Mouse (Mus musculus) heart, adult 11 months (tissue): ENCODE measurements around the gene Mphosph6.
A peak's percentile ranks its signal among the peaks of the same experiment; 100 is the strongest.

ENCODE experiments used
- DNase-seq: peaks from one replicate; pipeline ENCODE4 v3.0.0; 2022

Gene Mphosph6

DNA sequence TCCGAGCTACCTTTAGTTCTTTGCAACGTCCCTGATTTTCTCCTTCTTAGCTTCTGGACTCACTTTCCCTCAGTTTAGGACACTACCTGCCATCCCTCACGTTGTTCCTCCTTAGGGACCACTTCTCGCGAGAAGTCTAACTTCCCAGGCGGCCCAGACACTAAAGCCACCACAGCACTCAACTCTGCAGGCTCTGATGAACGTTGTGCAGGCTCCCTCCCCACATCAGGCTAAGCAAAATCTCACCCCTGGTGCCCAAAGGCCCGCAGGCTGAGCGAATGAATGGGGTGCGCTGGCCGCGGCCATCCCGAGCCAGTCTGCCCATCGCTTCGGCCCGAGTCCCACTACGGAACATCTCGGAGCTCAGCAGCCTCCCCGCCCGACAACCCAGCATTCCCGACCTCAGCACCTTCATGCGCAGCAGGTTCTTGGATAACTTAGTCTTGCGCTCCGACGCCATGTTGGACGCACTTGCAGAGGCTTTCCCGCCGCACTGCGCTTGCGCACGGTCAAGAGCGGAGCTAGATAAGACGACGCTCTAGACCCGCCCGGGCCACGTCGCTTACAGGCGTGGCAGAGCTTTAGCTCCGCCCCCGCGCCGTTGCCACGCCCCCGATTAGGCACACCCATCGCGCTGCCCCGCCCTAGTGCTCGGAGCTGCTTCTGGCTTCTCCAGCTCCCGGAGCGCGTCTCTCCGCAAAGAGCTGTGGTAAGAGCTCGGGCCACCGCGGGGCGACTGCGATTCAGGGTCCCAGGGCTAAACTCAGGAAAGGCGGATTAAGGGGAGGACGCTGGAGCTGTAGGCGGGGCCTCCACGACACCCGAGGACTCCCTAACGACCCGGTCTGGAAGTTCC is at the start of gene Mphosph6:
Gene Mphosph6, minus strand, starts transcription at position 501 of the 856 bp plus-strand sequence.
- peak; percentile 99 for DNase-seq

DNA sequence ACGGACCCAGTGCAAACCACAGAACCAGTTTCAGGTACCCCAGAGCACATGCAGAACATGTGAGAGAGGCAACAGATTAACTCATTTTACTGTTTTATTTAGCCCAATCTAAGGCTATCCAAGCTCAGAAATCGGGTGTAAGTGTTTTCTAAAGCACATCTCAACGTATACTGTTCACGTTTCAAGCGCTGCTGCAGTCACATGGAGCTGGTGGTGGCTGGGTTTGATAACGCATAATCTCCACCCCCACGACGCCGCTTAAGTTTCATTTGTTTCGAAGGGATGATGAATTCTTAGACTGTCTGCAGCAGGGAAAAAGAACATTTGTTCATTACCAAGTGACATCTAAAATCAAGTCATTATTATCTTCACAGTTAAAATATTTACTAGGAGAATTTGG is 48.7 kb upstream of the Mphosph6 start:
- no peak for DNase-seq

DNA sequence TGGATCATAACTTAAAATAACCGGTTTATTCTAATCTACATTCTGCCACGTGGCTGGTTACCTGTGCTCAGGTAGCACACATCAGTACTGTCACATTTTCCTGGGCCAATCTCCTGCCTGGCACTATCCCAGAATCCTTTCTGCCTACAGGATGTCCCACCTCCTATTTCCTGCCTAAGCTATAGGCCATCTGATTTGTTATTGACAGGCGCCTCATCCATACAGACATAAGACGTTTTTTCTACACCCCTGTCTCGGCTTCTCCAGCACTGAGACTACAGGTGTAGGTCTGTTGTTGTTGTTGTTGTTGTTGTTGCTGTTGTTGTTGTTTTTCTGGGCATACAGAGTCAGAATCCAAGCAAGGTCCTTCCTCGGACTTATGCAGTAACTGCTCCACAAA is 46.1 kb upstream of the Mphosph6 start:
- no peak for DNase-seq

DNA sequence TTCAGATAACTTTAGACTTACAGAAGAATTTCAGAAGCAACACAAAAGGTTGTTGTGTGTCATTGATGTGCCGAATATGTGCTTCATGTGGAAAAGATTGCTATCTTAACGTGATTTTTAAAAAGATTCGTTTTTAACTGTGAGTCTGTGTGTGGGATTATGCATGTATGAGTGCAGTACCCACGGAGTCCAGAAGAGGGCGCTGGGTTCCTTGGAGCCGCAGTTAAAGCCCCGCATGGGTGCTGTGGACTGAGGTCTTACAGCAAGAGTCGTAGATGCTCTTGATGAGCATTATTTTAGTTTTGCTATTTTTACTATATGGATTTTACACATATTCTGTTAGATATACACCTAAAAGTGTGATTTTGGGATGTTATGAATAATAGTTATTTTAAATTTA is 42.0 kb upstream of the Mphosph6 start:
- DNase-seq, result no peak

DNA sequence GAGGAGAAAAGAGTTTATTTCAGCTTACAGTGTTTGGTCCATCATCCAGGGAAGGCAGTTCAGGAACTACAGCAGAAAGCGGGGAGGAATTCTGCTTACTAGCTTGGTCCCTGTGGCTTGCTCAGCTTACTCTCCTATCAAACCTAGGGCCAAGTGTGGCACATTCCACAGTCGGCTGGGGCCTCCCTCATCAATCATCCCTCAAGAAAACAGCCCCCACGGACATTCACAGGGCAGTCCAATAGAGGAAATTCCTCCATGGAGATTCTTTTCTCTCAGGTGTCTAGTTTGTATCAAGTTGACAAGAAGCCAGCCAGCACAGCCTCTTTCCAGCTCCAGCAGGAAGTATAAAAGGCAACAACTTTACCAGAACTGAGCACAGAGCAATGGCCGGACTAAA is 11.8 kb upstream of the Mphosph6 start:
- no peak for DNase-seq

DNA sequence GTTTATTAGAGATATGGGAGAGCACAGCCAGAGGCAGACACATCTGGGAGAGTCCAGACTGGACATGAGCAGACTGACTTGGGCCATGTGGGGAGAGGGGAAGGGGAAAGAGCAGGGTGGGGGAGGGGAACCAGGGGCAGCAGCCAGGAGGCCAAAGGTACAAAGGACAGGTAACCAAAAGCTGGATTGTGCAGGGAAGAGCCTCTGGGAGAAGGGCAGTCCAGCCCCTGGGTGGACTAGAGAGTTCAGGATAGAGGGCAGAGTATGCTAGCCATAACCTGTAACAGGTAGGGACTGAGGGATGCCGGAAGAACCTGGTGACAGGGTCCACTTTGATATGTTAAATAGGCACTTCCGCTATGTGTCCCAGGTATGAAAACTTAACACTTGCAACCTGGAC is 8.9 kb upstream of the Mphosph6 start:
- no peak for DNase-seq

DNA sequence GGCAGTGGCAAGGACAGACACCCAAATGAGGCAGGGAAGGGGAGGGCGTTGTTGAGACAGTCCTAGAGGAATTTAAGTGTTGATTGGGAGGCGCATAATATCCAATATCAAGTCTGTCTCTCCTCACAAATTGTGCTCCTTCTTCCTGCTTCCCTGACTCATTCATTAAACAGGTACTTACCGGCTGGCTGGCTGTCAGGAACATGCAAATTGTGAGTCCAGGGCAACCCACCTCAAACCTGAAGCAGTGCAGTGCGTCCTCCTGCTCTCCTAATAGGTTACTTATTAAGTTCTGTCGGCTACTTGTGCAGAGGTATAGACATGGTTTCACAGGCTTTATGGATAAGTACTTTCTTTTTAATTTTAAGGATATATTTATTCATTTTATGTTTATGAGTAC is 3.7 kb upstream of the Mphosph6 start:
- DNase-seq, result no peak

DNA sequence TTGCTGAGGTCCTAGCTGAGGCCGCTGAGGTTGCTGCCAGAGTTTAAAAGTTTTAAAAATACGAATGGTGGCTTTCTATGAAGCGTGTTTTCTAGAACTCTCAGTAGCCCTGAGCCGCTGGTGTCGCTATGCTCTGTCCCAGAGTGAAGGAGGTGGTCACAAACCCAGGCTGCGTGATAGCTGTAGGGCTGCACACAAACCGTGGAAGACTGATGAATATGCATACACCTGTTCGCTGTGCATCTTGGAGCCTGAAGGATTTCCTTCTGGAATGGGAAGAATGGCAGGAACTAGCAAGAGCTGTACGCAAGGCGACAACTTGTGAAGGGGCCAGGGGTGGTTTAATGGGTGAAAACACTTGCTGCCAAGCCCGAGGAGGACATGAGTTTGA is 551 bp upstream of the Mphosph6 start:
- no peak for DNase-seq

DNA sequence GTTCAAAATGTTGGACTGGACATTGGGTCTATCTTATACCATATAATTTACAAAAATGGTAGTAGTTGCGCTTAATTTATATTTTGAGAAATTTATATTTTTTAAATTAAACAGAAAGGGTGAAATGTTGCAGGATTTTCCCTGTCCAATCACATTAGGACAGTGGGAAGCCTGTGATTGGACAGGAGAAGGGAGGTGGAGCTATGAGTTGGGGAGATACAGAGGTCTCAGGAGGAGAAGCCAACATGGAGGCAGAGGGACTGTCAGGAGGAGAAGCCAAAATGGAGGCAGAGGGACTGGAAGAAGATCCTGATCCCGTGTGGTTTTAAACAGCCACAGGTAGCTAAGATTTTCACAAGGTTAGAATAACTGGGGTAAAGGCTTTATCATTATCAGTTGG is 3.7 kb downstream of the Mphosph6 start:
- no peak for DNase-seq

DNA sequence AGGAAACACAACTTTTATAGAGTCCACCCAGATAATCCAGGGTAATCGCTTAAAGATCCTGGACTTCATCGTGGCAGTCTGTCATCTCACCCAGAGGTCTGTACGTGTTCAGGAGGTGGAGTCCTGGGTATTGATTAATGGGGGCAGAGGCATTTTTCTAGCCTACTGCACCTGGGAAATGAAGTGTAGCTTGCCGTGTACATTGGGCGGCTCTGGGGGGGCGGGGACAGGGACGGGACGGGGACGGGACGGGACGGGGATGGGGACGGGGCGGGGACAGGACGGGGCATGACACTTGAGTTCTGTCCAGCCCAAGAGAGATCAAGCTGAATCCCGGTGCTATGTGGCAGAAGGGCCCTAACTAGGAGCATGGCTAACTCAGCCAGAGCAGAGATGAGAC is 5.3 kb downstream of the Mphosph6 start:
- no peak for DNase-seq

DNA sequence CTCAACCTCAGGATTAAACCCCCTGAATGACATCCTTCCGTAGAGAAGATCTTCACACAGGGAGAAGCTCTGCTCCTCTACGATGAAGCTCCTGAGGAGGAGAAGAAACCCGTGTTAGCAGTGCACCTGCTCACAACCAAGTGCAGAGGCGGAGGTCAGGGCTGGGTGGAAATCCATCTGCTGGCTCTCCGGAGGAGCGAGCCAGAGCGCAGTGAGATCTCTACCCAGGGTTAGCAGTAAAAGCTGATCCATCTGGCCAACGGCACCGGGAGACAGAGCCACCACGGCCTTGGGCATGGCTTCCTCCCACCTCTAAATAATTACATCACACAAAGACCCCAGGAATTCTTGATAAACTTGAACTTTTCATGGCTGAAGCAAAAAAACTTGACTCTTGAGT is 7.2 kb downstream of the Mphosph6 start:
- no peak for DNase-seq

DNA sequence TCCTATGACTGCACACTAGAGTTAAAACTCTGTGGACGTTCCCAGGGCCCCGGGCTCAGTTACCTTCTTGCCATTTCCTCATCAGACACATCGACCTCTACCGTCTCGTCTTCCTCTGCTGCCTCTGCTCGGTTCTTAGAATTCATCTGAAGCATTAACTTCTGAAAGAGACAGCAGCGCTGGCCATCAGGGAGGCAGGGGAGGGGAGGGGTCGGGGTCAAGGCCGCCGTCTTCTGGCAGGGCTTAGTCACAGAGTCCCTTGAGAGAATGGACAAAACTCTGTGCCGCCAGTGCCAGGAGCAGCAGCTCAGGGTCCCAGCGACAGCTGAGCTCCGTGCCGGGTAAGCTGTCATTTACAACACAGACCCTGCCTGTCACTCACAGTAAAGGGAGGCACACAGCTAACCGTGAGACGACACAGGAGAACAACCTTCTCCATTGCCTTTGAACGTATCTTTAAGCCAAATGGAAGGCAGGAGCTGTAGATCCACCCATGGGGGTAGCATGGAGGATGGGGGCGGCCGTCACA is 9.1 kb downstream of the Mphosph6 start:
- no peak for DNase-seq

DNA sequence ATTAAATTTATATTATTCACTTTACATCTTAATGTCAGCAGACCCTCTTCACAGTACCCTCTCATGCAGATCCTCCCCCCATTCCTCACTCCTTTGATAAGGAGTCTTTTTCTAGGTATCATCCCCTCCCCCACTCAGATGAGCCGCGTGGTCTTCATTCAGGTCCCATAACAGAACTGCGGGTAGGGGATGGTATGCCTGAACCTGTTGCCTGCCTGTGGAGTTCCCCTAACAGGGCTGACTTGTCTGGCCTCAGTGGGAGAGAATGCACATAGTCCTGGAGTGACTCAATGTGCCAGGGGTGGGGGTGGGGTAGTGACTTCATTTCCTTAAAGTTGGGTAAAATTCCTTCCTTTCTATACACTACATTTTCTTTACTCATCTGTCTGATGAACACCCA is 15.3 kb downstream of the Mphosph6 start:
- DNase-seq, result no peak

DNA sequence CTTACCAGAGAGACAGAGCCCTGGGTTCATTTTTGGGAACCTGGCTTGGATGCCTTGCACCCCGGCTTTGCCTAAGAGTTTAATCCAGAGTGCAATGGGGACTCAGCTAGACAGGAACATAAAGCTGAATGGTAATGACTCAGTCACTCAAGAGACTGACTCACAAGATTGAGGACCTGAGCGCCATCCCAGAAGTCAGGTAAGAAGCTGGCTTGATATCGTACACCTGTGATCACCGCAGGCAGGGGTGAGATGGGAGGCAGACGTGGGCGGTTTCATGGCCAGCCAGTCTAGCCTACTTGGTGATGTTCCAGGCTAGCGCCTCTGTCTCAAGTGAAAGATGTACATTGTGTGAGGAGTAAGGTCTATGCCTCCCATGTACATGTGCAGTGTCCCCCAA is 18.7 kb downstream of the Mphosph6 start:
- no peak for DNase-seq

DNA sequence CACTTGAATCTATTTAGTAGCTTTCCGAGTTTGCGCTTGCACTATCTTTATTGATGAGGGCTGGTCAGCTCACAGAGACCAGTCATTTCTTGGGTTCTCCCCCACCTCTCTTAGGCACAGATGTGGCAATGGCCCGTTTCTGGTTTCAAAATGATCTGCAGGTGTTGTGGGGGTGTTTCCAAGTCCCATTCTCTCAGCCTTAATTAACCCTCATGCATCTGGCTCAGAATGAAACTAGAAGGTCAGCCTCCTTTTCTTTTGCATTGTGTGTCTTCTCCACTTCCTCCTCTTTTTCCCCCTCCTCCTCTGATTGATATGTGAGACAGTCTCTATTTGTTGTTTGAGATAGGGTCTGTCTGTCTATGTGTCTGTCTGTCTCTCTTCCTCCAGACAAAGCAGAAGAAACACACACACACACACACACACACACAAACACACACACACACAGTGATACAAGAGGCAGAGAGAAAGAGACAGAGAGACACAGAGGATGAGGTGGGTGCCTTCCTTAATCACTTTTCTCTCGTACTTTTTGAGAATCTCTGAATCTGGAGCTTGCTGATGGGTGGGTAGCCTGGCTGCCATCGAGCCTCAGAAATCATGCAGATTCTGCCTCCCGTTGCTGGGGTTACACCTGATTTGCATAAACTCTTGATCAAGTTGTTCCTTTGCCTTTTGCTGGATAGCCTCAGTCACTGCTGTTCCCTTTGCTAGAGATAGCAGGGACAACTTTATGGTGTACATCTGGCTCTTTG is 20.2 kb downstream of the Mphosph6 start:
- no peak for DNase-seq

DNA sequence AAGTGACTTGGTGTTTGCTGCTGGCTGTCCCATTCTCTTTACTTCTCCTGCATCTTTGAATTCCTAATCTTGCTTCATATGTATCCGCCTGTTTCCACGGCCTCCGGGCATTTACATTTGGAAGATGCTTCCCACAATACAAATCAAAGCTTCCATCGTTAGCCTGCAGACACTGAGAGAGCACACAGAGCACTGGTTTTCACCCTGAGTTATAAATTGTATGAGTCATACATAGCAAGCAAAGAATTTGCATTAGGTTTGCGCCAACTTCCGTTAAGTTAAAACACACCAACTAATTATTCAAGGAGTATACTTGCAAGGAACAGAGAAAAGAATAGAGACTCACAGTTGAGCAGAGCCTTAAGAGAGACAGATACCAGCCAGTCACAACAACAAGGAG is 22.4 kb downstream of the Mphosph6 start:
- no peak for DNase-seq

DNA sequence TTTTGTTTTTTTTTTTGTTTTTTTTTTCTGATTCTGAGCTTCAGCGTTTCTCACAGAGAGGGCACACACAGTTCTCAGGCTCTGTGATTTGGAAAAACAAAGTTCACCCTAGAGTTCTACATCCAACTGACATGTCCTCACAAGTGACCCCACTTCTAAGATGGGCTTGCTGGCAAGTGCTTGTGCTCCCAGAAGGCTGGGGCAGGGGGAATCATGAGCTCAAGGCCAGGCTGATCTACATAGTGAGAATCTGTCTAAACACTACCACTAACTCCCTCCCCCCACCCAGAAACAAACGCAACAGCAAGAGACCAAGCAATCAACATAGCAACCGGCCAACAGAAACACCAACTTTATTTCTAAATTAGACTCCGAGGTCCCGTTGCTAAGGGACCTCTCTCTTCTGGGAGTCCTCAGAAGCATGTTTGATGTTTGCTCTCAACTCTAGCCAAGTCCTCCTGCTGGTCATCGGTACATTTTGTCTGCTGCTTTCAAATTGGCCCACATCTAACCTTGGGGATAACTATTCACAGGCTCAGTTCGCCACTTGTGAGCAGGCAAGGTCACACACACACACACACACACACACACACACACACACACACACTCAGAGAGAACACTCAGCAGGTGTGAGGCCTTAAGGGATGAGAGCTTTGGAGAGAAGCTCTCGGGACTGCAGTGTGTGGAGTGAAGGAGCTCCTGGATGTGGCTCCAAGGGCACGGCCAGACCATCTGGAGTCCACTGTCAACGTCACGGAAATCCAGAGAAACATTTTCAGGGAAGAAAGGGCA is 23.0 kb downstream of the Mphosph6 start:
- peak; percentile 91 for DNase-seq

DNA sequence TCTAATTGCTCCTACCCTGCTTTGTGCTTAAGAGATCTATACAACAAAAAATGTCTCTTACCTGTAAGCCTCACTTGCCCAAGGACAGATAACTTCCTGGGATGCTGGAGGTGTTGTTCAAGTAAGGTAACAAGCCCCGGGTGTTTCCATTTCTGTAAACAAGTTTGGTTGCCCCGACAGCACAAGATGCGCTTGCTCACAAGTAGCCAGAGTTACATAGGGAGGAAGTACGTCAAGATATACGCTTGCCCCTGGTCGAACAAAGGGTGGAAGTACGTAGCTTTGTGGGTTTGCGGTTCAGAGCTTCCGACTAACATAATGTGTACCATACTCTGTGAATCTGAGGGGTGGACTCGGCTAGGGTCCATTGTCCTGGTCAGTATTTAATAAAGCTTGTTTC is 25.7 kb downstream of the Mphosph6 start:
- no peak for DNase-seq

DNA sequence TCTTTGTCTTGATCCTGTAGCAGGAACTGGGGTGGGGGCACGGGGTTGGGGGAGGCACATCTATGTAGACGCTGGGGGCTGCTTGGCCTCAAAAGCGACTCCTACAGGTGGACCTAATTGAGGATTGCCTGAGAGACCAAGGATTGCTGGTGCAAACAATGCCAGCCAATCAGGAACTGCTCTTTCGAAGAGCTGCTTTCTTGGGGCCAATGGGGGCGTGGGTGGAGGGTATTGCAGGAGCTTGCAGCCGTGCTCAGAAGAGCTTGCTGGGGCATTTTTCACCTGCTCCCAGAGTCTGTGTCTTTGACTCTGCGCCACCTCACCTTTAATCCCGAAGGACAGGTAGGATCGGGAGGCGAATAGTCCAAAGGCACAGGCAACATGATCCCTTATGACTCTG is 26.1 kb downstream of the Mphosph6 start:
- no peak for DNase-seq

DNA sequence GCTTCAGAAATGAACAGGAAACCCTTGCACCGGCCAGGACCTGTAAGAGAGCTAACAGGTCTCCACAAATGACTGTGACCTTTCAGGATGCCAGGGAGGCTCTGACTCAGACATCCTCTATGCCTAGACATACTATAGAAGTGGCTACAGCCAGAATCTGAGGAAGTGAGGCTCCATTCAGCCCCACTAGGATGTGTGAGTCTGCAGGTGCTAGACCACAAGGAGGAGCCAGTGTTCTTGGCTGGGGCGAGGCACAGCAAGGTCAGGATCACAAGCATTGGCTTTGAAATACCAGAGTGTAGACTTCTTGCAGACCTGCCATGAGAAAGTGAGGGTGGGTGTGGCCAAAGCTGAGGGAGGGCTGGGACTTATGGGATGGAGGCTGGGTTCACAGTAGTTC is 29.1 kb downstream of the Mphosph6 start:
- no peak for DNase-seq

DNA sequence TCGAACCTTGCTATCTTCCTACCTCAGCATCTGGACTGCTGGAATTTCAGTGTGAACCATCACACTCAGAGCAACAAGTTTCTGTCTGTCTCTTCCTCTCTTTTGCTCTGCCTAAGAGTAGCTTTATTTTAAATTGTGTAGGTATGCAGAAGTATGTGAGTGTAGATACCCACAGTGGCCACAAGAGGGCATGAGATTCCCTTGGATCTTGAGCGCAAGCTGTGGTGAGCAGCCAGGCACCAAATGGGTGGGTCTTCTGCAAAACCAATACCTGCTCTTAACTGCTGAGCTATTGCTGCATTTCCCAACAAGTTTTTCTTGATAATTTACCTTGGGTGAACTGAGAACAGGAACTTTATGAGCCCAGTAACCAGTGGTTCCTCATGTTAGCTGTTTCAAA is 29.6 kb downstream of the Mphosph6 start:
- DNase-seq, result no peak

DNA sequence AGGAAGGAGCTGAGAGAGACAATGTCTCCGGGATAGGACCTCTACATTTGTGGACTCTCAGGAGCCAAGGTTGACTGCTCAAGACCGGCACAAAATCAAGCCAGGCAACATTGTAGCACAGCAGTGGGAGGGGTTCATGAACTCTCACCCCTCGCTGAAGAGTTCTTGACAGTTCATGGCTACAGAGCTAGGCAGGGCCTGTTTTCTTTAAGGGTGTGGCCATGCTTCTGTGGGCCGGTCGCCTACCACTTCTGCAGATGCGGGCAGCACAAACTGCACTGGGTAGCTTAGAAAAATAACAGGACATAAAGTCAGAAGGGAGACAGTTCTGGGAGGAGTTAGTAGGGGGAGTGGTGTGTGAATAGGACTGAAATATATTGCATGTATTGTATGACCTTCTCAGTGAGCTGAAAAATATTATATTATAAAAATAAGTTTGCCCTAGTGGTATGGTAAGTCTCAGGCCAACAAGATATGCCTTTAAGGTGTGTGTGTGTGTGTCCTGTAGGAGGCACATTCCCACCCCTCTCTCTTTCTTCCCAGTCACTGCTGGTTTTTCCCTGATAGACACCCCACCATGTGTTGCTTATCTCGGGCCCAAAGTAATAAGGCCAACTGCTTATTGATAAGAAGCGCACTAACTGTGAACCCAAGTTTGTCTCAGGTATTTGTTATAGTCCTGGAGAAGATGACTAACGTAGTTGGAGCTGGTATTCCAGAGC is 30.5 kb downstream of the Mphosph6 start:
- DNase-seq, result no peak

DNA sequence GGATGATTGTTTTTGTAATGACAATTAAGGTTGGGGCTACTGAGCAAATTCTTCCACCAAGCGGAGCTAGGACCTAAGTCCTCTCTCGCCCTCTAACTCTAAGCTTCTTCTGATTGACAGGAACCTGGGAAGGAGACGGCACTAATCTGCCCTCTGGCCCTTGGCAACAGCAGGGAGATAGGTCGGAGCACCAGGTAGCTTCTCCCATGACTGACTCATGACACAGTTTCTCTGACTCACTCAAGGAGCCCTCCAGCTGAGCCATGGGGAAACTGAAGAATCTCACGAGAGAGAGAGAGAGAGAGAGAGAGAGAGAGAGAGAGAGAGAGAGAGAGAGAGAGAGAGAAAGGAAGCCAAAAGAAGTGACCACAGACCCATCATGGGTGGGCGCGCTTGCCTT is 32.8 kb downstream of the Mphosph6 start:
- DNase-seq, result no peak
